Mouse (Mus musculus) 3T3-L1 (cell line): ENCODE measurements around the gene Emp2.

Source experiments
- DNase-seq: peaks from one replicate; pipeline ENCODE4 v3.0.0-alpha.2; 2015; ENCODE audit warnings: low read depth, low spot score

The Emp2 gene

DNA sequence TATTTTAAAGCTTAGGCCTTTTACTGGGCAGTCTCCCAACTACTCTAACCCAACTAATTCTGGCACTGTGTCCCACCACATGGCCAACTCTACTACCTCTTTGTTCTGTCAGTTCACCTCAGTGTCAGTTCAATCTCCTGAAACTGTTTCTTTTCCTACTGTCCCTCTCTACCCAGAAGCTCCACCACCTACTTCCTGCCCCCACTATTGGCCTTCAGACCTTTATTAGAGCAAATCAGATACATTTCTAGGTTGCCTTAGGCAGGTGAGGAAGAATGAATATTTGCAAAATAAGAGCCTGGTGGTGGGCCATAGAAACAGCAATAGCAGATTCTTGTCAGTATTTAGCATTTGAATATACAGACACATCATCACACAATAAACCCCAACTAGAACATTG lies 77.2 kb downstream of the Emp2 start:
- DNase-seq, result no peak
